Mouse (Mus musculus): ENCODE data around the gene Rtn1. TPM values are rescaled to one million over a fixed set of nuclear protein-coding genes. Genes with fewer than 3 reads are reported as not detected.

Rtn1 gene
- polyA plus RNA-seq, 1 experiment from 2014 or later: 1.2 TPM

Other genes with a start within 250 kb of the Rtn1 start
- not detected in 2 replicates for gene Ccdc175, start 224.0 kb downstream of the Rtn1 start, polyA plus RNA-seq (2016; fragmentation: Nextera tagmentation; extraction: Ambion mirVana)
- gene Lrrc9, start 32.8 kb upstream of the Rtn1 start, polyA plus RNA-seq (2016; fragmentation: Nextera tagmentation; extraction: Ambion mirVana): 0.22 and 0.30 TPM in 2 replicates
- gene Pcnx4, start 127.3 kb upstream of the Rtn1 start, polyA plus RNA-seq (2016; fragmentation: Nextera tagmentation; extraction: Ambion mirVana): 4.0 and 4.2 TPM in 2 replicates
- gene Gm4756, start 240.6 kb upstream of the Rtn1 start, polyA plus RNA-seq (2016; fragmentation: Nextera tagmentation; extraction: Ambion mirVana): not detected in 2 replicates

Measured in liver, embryonic 12.5 days (tissue).